Mouse (Mus musculus) cortical plate, adult 2 months (tissue): ENCODE data around the gene Dhrs1.

Experiments used
- CTCF ChIP-seq: fragments of 200-500 bp; IDR thresholded peaks from 2 replicates; pipeline ENCODE4 v1.5.1; 2011; ENCODE audit warnings: mild to moderate bottlenecking, control low read depth, low read length; ENCODE audit not compliant: insufficient read depth; ENCODE audit errors: extremely low read depth
- POLR2A ChIP-seq: fragments of 200-500 bp; IDR thresholded peaks from 2 replicates; pipeline ENCODE4 v1.6.1; 2011; ENCODE audit warnings: mild to moderate bottlenecking, low read length, control low read depth; ENCODE audit not compliant: insufficient read depth; ENCODE audit errors: extremely low read depth

DNA sequence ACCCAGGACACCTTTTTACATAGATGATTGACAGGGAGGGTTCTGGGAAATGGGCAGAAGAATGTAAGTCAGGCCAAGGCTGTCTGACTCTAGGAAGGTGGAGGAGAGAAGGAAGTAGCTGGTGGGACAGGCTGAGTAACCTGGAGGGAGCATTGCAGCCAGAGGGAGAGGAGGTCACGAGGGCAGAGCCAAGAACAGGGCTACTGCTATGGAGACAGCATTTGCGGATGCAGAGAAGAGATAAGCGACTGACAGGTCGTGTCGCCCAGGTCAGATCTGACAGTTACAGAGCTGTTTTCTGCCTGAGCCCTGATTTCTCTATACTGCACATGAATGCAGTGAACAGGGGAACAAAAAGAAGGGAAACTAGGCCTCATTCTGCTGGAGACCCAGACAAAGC, 38.1 kb downstream of the Dhrs1 start:
- no peak for TF ChIP-seq CTCF
- TF ChIP-seq POLR2A, result no peak
